Mouse (Mus musculus) midbrain, embryonic 14.5 days (tissue): Measurements from ENCODE around the gene Serpina6. TPM values are rescaled to one million over a fixed set of nuclear protein-coding genes. Genes with fewer than 3 reads are reported as not detected.
A peak's percentile ranks its signal among the peaks of the same experiment; 100 is the strongest.

Source experiments
- ATAC-seq: fragments of 200-750 bp; cut with Nextera tagmentation; 2 replicates; pipeline ENCODE4 v1.8.0; 2017; ENCODE audit warnings: moderate number of reproducible peaks, moderate library complexity; ENCODE audit not compliant: low FRiP score, low TSS enrichment
- DNase-seq: peaks from one replicate; pipeline ENCODE4 v3.0.0-alpha.2; 2015
- H3K27ac ChIP-seq: fragments of 300-500 bp; sonication (generic); replicated peaks from 2 replicates; pipeline ENCODE4 v1.5.1; 2014; ENCODE audit warnings: mild to moderate bottlenecking, low read depth, low read length, moderate library complexity
- H3K27me3 ChIP-seq: fragments of 300-500 bp; sonication (generic); 2 replicates; pipeline ENCODE4 v1.6.1; 2014; ENCODE audit warnings: low read length, control low read depth, mixed read lengths; ENCODE audit not compliant: control insufficient read depth, insufficient read depth
- H3K36me3 ChIP-seq: fragments of 300-500 bp; sonication (generic); 2 replicates; pipeline ENCODE4 v1.6.1; 2014; ENCODE audit warnings: low read length, control low read depth; ENCODE audit not compliant: control insufficient read depth, insufficient read depth
- H3K4me1 ChIP-seq: fragments of 300-500 bp; sonication (generic); 2 replicates; pipeline ENCODE4 v1.6.1; 2014; ENCODE audit warnings: mild to moderate bottlenecking, antibody characterized with exemption, low read length, control low read depth; ENCODE audit not compliant: control insufficient read depth, insufficient read depth
- H3K4me2 ChIP-seq: fragments of 300-500 bp; sonication (generic); 2 replicates; pipeline ENCODE4 v1.6.1; 2014; ENCODE audit warnings: mild to moderate bottlenecking, low read length, moderate library complexity
- H3K4me3 ChIP-seq: fragments of 300-500 bp; sonication (generic); replicated peaks from 2 replicates; pipeline ENCODE4 v1.5.1; 2014; ENCODE audit warnings: low read depth, low read length
- H3K9ac ChIP-seq: fragments of 300-500 bp; sonication (generic); replicated peaks from 2 replicates; pipeline ENCODE4 v1.6.1; 2014; ENCODE audit warnings: mild to moderate bottlenecking, low read length, moderate library complexity
- H3K9me3 ChIP-seq: fragments of 300-500 bp; sonication (generic); 2 replicates; pipeline ENCODE4 v1.6.1; 2016; ENCODE audit warnings: low read length, control low read depth, mixed read lengths; ENCODE audit not compliant: control insufficient read depth
- WGBS: fragments of 180-500 bp; shearing (Covaris S2); extraction: QIAGEN DNeasy Blood & Tissue Kit; methylation state at CpG from one replicate; pipeline ENCODE4 v1.1.7; 2014; 5-methylcytosine and 5-hydroxymethylcytosine counted together
- polyA plus RNA-seq: library from polyadenylated mRNA; unstranded; fragments of >200 nt; fragmentation: Nextera tagmentation; extraction: Ambion mirVana; gene quantifications from 2 replicates; pipeline ENCODE4 v1.2.1, GENCODE M21; 2014

The Serpina6 gene
- polyA plus RNA-seq, 1 experiment from 2014 or later, result not detected

- ATAC-seq (no peak), DNase-seq (no peak)
- Histone ChIP-seq H3K4me3 (no peak overlapping the region), H3K27me3 (no peaks in the 10 kb centered on the region), H3K4me1 (no peaks in the 10 kb centered on the region), H3K4me2 (no peak overlapping the region), H3K27ac (no peak overlapping the region), H3K9ac (no peak overlapping the region), H3K36me3 (no peaks in the 10 kb centered on the region), H3K9me3 (no peaks in the 10 kb centered on the region)
- 45% methylated on average over 5 of the region's 5 CpGs for WGBS
Measured at GRCm38 (mm10) chr12:103644601-103645000, 12.4 kb downstream of the Serpina6 start.

DNA sequence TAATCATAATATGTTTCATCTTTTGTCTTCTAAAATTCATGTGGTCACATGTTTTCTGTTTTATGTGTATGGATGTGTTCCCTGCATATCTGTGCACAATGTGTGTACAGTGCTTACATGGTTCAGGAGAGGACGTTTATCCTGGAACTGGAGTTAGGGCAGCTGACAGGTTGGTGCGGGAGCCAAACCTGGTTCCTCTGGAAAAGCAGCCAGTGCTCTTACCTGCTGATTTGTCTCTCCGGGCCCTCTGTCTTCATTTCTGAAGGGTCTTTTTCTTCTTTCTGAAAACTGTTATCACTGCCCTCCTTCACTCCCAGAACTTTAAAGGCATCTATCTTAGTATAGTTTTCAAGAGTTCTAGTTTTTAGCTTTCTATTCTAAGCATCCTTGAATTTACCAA lies 13.2 kb downstream of the Serpina6 start:
- Histone ChIP-seq H3K9me3 (no peaks in the 10 kb centered on the region), H3K27me3 (no peaks in the 10 kb centered on the region), H3K4me1 (no peaks in the 10 kb centered on the region), H3K4me3 (no peak overlapping the region), H3K9ac (no peak overlapping the region), H3K36me3 (no peaks in the 10 kb centered on the region), H3K4me2 (no peak overlapping the region), H3K27ac (no peak overlapping the region)
- DNase-seq (no peak), ATAC-seq (no peak)
- WGBS, result 90% methylated on average over 3 of the region's 3 CpGs

DNA sequence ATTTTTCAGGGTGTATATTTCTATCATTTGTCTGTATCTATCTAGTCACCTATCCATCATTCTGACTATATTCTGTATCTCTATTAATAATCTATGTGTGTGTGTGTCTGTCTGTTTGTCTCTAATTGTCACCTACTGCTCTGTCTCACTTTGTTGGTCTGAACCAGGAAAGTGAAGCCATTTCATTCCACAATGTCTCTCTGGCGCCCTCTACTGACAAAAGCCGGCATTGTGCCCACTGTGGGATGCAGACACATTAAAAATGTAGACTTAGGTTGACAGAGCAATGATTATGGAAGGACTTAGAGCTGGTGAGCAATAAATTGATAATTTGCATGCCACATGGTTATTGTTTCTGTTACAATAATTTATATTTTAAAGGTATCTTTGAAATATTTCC lies 13.7 kb downstream of the Serpina6 start:
- Histone ChIP-seq H3K9ac (no peak overlapping the region), H3K27me3 (no peaks in the 10 kb centered on the region), H3K4me1 (no peaks in the 10 kb centered on the region), H3K27ac (no peak overlapping the region), H3K36me3 (no peaks in the 10 kb centered on the region), H3K9me3 (no peaks in the 10 kb centered on the region), H3K4me3 (no peak overlapping the region), H3K4me2 (no peak overlapping the region)
- peak; percentile 62; the same call in 1 of the 2 replicates for ATAC-seq
- WGBS, result under 1% methylated on average over 2 of the region's 2 CpGs
- DNase-seq, result peak; percentile 93

DNA sequence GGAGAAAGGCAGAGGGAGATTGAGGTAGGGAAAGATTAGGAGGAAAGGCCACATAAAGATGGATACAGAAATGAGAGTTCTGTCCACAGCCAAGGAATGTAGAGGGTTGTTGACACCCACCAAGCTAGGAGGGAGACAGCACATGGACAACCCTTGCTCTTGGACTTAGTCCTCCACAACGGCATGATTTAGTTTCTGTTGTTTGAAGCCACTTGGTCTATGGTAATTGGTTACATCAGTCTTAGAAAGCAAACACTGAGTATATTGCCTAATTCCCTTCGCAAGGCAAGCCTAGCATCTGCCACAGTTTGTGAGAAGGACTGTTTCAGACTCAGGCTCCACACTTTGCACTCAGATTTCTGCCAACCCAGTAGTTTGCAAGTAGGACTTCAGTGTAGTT lies 21.2 kb downstream of the Serpina6 start:
- Histone ChIP-seq H3K4me3 (no peak overlapping the region), H3K27me3 (no peaks in the 10 kb centered on the region), H3K9me3 (no peaks in the 10 kb centered on the region), H3K9ac (no peak overlapping the region), H3K4me1 (no peaks in the 10 kb centered on the region), H3K4me2 (no peak overlapping the region), H3K36me3 (no peaks in the 10 kb centered on the region), H3K27ac (no peak overlapping the region)
- 88% methylated on average over 2 of the region's 2 CpGs for WGBS
- ATAC-seq (no peak), DNase-seq (no peak)

DNA sequence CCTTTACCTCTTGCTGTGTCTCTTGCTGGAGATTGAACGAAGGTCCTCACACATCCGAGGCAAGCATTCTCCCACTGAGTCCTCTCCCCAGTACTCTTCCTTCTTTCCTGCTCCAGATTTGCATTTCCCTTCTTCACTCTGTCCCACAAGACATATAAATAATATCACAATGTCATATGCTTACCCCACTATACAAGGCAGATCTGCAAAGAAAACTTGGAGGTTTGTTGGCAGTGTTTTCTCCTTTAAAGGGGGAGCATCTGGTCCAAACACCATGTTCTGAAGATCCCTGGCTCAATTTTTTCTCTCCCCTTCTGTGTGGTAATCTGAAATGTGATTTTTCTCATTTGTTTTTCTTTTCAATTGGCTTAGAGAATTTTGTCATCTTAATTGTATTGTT lies 22.6 kb downstream of the Serpina6 start:
- no peak overlapping the region for H3K4me3 ChIP-seq
- DNase-seq, result no peak
- no peaks in the 10 kb centered on the region for H3K4me1 ChIP-seq
- ATAC-seq, result no peak
- no peak overlapping the region for H3K4me2 ChIP-seq
- no peak overlapping the region for H3K9ac ChIP-seq
- 77% methylated on average over 2 of the region's 2 CpGs for WGBS
- H3K27ac ChIP-seq, result no peak overlapping the region
- H3K27me3 ChIP-seq, result no peaks in the 10 kb centered on the region
- H3K9me3 ChIP-seq, result no peaks in the 10 kb centered on the region
- no peaks in the 10 kb centered on the region for H3K36me3 ChIP-seq

- Histone ChIP-seq H3K9ac (no peak within 1 kb of the TSS), H3K27ac (no peak within 1 kb of the TSS), H3K36me3 (no peaks in the 10 kb centered on the region), H3K9me3 (no peaks in the 10 kb centered on the region), H3K4me1 (no peaks in the 10 kb centered on the region), H3K27me3 (no peaks in the 10 kb centered on the region; the same call in 1 of the 2 replicates), H3K4me2 (no peak within 1 kb of the TSS), H3K4me3 (no peak within 1 kb of the TSS)
- ATAC-seq (no peak), DNase-seq (no peak)
- WGBS, result 75% methylated on average over 3 of the region's 3 CpGs
Measured at GRCm38 (mm10) chr12:103631203-103631612, 25.8 kb downstream of the Serpina6 start, which contains the start of gene Serpina10. Gene Serpina10, minus strand, starts transcription at chr12:103631444.

- H3K4me1 ChIP-seq, result no peaks in the 10 kb centered on the region
- H3K4me2 ChIP-seq, result no peak overlapping the region
- no peak overlapping the region for H3K27ac ChIP-seq
- no peak overlapping the region for H3K9ac ChIP-seq
- no peaks in the 10 kb centered on the region for H3K36me3 ChIP-seq
- no peaks in the 10 kb centered on the region for H3K27me3 ChIP-seq
- WGBS, result 92% methylated on average over 10 of the region's 10 CpGs
- H3K9me3 ChIP-seq, result no peaks in the 10 kb centered on the region
- DNase-seq, result no peak
- no peak for ATAC-seq
- no peak overlapping the region for H3K4me3 ChIP-seq
Measured at GRCm38 (mm10) chr12:103616860-103617261, 40.2 kb downstream of the Serpina6 start.

DNA sequence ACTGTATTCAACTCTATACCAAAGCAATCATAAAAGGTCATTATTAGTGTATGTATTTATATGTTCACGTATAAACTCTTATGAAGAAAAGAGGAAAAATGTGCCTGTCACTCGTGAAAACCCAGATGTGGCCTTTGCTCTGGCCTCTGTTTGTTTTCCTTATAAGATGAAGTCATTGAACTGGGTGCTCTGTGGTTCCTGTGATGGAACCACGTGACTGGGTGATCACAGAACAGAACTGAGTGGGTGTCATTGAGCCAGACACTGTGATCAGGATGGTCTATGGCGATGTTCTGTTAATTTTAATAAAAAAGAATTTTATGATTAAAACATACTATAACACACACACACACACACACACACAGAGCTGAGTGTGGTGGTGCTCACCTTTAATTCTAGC lies 41.3 kb downstream of the Serpina6 start:
- ATAC-seq (no peak), DNase-seq (no peak)
- Histone ChIP-seq H3K4me1 (no peaks in the 10 kb centered on the region), H3K27ac (no peak overlapping the region), H3K27me3 (no peaks in the 10 kb centered on the region), H3K4me2 (no peak overlapping the region), H3K9me3 (no peaks in the 10 kb centered on the region), H3K4me3 (no peak overlapping the region), H3K9ac (no peak overlapping the region), H3K36me3 (no peaks in the 10 kb centered on the region)
- WGBS, result 88% methylated on average over 4 of the region's 4 CpGs

- H3K36me3 ChIP-seq, result 0 out of 2 replicates have a peak, but pooled peaks cover 4% of the 10 kb centered on the region
- no peaks in the 10 kb centered on the region for H3K27me3 ChIP-seq
- H3K9me3 ChIP-seq, result no peaks in the 10 kb centered on the region
- H3K4me3 ChIP-seq, result no peak overlapping the region
- no peak overlapping the region for H3K27ac ChIP-seq
- no peak overlapping the region for H3K9ac ChIP-seq
- no peak overlapping the region for H3K4me2 ChIP-seq
- WGBS, result 80% methylated on average over 1 of the region's 1 CpGs
- DNase-seq (no peak), ATAC-seq (no peak)
- no peaks in the 10 kb centered on the region for H3K4me1 ChIP-seq
Measured at GRCm38 (mm10) chr12:103615141-103615540, 41.9 kb downstream of the Serpina6 start.
